Comparison of ENCODE assay signal across 10 mouse cellular contexts in the genomic region with DNA sequence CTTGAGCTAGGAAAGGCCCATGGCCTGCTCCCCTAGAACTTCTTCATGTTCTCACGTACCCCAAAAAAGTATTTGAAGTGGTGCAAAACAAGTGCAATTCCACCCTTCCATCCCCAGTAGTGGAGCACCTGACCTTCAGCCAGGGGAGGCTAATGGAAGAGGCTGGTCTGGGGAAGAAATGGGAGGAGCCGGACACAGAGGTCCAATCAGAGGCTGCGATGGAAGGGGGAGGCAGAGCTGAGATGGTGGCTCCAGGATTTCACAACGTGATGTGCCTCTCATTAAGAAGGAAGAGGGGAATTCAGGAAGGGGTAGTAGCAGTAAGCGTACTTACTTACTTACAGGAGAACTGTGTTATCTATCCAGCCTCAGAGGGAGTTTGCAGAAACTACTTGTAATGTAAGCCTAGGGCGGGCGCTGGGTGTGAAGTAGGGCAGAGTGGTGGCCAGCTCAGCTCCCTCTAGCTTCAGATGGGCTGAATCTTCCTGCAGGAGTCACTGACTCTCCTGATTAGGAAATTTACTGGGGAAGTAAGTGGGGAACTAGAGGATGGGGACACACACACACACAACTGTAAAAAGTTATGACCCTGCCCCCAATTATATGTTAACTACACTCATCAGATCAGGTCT.
A peak's percentile ranks its signal among the peaks of the same experiment; 100 is the strongest.
DNase-seq lines count a peak whose midpoint lies in the region; ATAC-seq lines count a peak whose summit lies in the region.
"Had no signal": no experiment of that assay in that cellular context is flagged by ENCODE, and none has a peak within 500 bp of the region (broad histone marks: within the 10 kb centered on the region; RNA-seq: fewer than 3 reads in every experiment).

No protein-coding gene starts in this region.

- peaks cover 9% of the 10 kb centered on the region; the same call in 1 of the 2 replicates for H3K4me1 ChIP-seq in intestine, embryonic 16.5 days (ENCODE audit: control insufficient read depth, insufficient read depth, low read length)
- peaks cover 11% of the 10 kb centered on the region for H3K4me1 ChIP-seq in lung, embryonic 15.5 days

- intact Hi-C loops in gastrocnemius, postnatal 14 days (cut with DNase I; ENCODE audit: low total_unique reads): no loop called here
- intact Hi-C loops in left cerebral cortex, postnatal 25 days (cut with DNase I): no loop called here

- H3K4me3 ChIP-seq in intestine, embryonic 16.5 days (ENCODE audit: low read length): peak overlapping the region; percentile 26
- no peak overlapping the region for H3K4me3 ChIP-seq in lung, embryonic 15.5 days
- H3K4me3 ChIP-seq: embryonic facial prominence, embryonic 13.5 days had no signal

- no peaks in the 10 kb centered on the region; the same call in 1 of the 2 replicates for H3K27me3 ChIP-seq in intestine, embryonic 16.5 days (replicated peaks; ENCODE audit: control insufficient read depth, insufficient read depth, low read length)
- H3K27me3 ChIP-seq in lung, embryonic 15.5 days: peaks cover 11% of the 10 kb centered on the region; the same call in 1 of the 2 replicates

- no peak overlapping the region for H3K27ac ChIP-seq in intestine, embryonic 16.5 days (ENCODE audit: low read length)
- H3K27ac ChIP-seq in lung, embryonic 15.5 days: no peak overlapping the region
- H3K27ac ChIP-seq: embryonic facial prominence, embryonic 13.5 days; macrophage had no signal

- ATAC-seq in intestine, embryonic 16.5 days: peak; percentile 97
- peak; percentile 69; the same call in 1 of the 2 replicates for ATAC-seq in lung, embryonic 15.5 days (ENCODE audit: borderline replicate concordance, extremely low read depth, low FRiP score, low TSS enrichment)

- DNase-seq in gastrocnemius, postnatal 14 days: peak; percentile 14
- no peak for DNase-seq in gastrocnemius, adult 8-10 months (ENCODE audit: low spot score in 2 of 2)
- DNase-seq in ZHBTc4 (ENCODE audit: low read depth, low spot score): peak; percentile 50
- DNase-seq in cerebellum, adult 9-10 months: no peak
- no peak for DNase-seq in left cerebral cortex, postnatal 25 days (ENCODE audit: low spot score in 2 of 2)
- no peak for DNase-seq in thymus, postnatal 14 days

- WGBS in intestine, embryonic 16.5 days: 9% methylated on average over 7 of the region's 7 CpGs
- 11% methylated on average over 7 of the region's 7 CpGs for WGBS in lung, embryonic 15.5 days

- no peaks in the 10 kb centered on the region for H3K9me3 ChIP-seq in intestine, embryonic 16.5 days (ENCODE audit: control insufficient read depth, low read length)
- no peaks in the 10 kb centered on the region for H3K9me3 ChIP-seq in lung, embryonic 15.5 days
- H3K9me3 ChIP-seq: embryonic facial prominence, embryonic 13.5 days had no signal

- no peak overlapping the region for H3K9ac ChIP-seq in intestine, embryonic 16.5 days (ENCODE audit: low read depth, low read length)
- H3K9ac ChIP-seq in lung, embryonic 15.5 days: no peak overlapping the region
- H3K9ac ChIP-seq: embryonic facial prominence, embryonic 13.5 days had no signal

- no peaks in the 10 kb centered on the region for H3K36me3 ChIP-seq in intestine, embryonic 16.5 days (ENCODE audit: control insufficient read depth, insufficient read depth, low read length)
- H3K36me3 ChIP-seq in lung, embryonic 15.5 days: no peaks in the 10 kb centered on the region
- H3K36me3 ChIP-seq: embryonic facial prominence, embryonic 13.5 days had no signal

- peak overlapping the region; percentile 47 for H3K4me2 ChIP-seq in intestine, embryonic 16.5 days (ENCODE audit: low read depth, low read length)
- peak overlapping the region; percentile 34 for H3K4me2 ChIP-seq in lung, embryonic 15.5 days
- H3K4me2 ChIP-seq: embryonic facial prominence, embryonic 13.5 days had no signal

Comparison
In these comparisons a context has a peak if more than half of its experiments do, and no peak if none do; other contexts are left out.
1. DNase-seq: peak in gastrocnemius, postnatal 14 days (single experiment) and ZHBTc4 (single experiment); none in gastrocnemius, adult 8-10 months (0 of 2), cerebellum, adult 9-10 months (single experiment), left cerebral cortex, postnatal 25 days (0 of 2) and thymus, postnatal 14 days (single experiment).